Mouse (Mus musculus) midbrain, embryonic 11.5 days (tissue): ENCODE measurements around the gene Bcl11b. TPM values are rescaled to one million over a fixed set of nuclear protein-coding genes. Genes with fewer than 3 reads are reported as not detected.

Source experiments
- ATAC-seq: fragments of 200-750 bp; cut with Nextera tagmentation; 2 replicates; pipeline ENCODE4 v1.8.0; 2017; ENCODE audit warnings: moderate TSS enrichment, moderate library complexity; ENCODE audit not compliant: low FRiP score
- DNase-seq: peaks from one replicate; pipeline ENCODE4 v3.0.0; 2015; ENCODE audit warnings: low spot score; ENCODE audit errors: missing footprints
- H3K27ac ChIP-seq: fragments of 300-500 bp; sonication (generic); 2 replicates; pipeline ENCODE4 v1.5.1; 2014; ENCODE audit warnings: low read depth, low read length
- H3K27me3 ChIP-seq: fragments of 300-500 bp; sonication (generic); 2 replicates; pipeline ENCODE4 v1.6.1; 2014; ENCODE audit warnings: mild to moderate bottlenecking, low read length, moderate library complexity, mixed read lengths; ENCODE audit not compliant: control insufficient read depth, insufficient read depth
- H3K36me3 ChIP-seq: fragments of 300-500 bp; sonication (generic); 2 replicates; pipeline ENCODE4 v1.6.1; 2014; ENCODE audit warnings: mild to moderate bottlenecking, low read length, moderate library complexity, mixed read lengths; ENCODE audit not compliant: control insufficient read depth, insufficient read depth
- H3K4me1 ChIP-seq: fragments of 300-500 bp; sonication (generic); 2 replicates; pipeline ENCODE4 v1.6.1; 2014; ENCODE audit warnings: low read length; ENCODE audit not compliant: control insufficient read depth, insufficient read depth
- H3K4me2 ChIP-seq: fragments of 300-500 bp; sonication (generic); 2 replicates; pipeline ENCODE4 v1.6.1; 2014; ENCODE audit warnings: mild to moderate bottlenecking, moderate library complexity
- H3K4me3 ChIP-seq: fragments of 300-500 bp; sonication (generic); 2 replicates; pipeline ENCODE4 v1.5.1; 2014; ENCODE audit warnings: low read depth, low read length
- H3K9ac ChIP-seq: fragments of 300-500 bp; sonication (generic); 2 replicates; pipeline ENCODE4 v1.6.1; 2014; ENCODE audit warnings: low read length
- H3K9me3 ChIP-seq: fragments of 300-500 bp; sonication (generic); 2 replicates; pipeline ENCODE4 v1.6.1; 2016; ENCODE audit warnings: low read length; ENCODE audit not compliant: control insufficient read depth
- WGBS: fragments of 180-500 bp; shearing (Covaris S2); extraction: QIAGEN DNeasy Blood & Tissue Kit; methylation state at CpG from one replicate; pipeline ENCODE4 v1.1.7; 2014; 5-methylcytosine and 5-hydroxymethylcytosine counted together
- polyA plus RNA-seq: library from polyadenylated mRNA; unstranded; fragments of >200 nt; fragmentation: Nextera tagmentation; extraction: Ambion mirVana; gene quantifications from 2 replicates; pipeline ENCODE4 v1.2.1, GENCODE M21; 2014

Gene Bcl11b
- 4.5 and 6.3 TPM in 2 replicates for polyA plus RNA-seq

- Histone ChIP-seq H3K4me1 (peaks cover 20% of the 10 kb centered on the region), H3K9me3 (no peaks in the 10 kb centered on the region), H3K27ac (peak within 1 kb of the TSS; percentile 92), H3K36me3 (no peaks in the 10 kb centered on the region), H3K4me2 (peak within 1 kb of the TSS; percentile 79), H3K4me3 (peak within 1 kb of the TSS; percentile 94), H3K27me3 (peaks cover 7% of the 10 kb centered on the region), H3K9ac (peak within 1 kb of the TSS; percentile 97)
- ATAC-seq (no peak), DNase-seq (peak; percentile 96)
- under 1% methylated on average over 19 of the region's 19 CpGs for WGBS
Observed at GRCm38 (mm10) chr12:108003483-108003882, at the start of gene Bcl11b. Gene Bcl11b (minus strand): TSS chr12:108003602.

- Histone ChIP-seq H3K9me3 (no peaks in the 10 kb centered on the region), H3K4me2 (no peak overlapping the region), H3K36me3 (no peaks in the 10 kb centered on the region), H3K27me3 (no peaks in the 10 kb centered on the region), H3K9ac (no peak overlapping the region), H3K4me3 (no peak overlapping the region), H3K27ac (no peak overlapping the region), H3K4me1 (no peaks in the 10 kb centered on the region)
- DNase-seq (peak; percentile 60), ATAC-seq (no peak)
- 80% methylated on average over 7 of the region's 7 CpGs for WGBS
Observed at GRCm38 (mm10) chr12:108050996-108051395, 47.6 kb upstream of the Bcl11b start.

GRCm38 (mm10) chr12:108049625-108050024 is 46.2 kb upstream of the Bcl11b start:
- Histone ChIP-seq H3K4me1 (no peaks in the 10 kb centered on the region), H3K9me3 (no peaks in the 10 kb centered on the region), H3K4me3 (no peak overlapping the region), H3K27ac (no peak overlapping the region), H3K9ac (no peak overlapping the region), H3K36me3 (no peaks in the 10 kb centered on the region), H3K27me3 (no peaks in the 10 kb centered on the region), H3K4me2 (no peak overlapping the region)
- 82% methylated on average over 13 of the region's 13 CpGs for WGBS
- no peak for ATAC-seq
- DNase-seq: peak; percentile 78

GRCm38 (mm10) chr12:108042239-108042571 is 38.8 kb upstream of the Bcl11b start:
- WGBS: 83% methylated on average over 3 of the region's 3 CpGs
- Histone ChIP-seq H3K9me3 (no peaks in the 10 kb centered on the region), H3K9ac (no peak overlapping the region), H3K36me3 (no peaks in the 10 kb centered on the region), H3K4me3 (no peak overlapping the region), H3K27ac (no peak overlapping the region), H3K27me3 (no peaks in the 10 kb centered on the region), H3K4me1 (no peaks in the 10 kb centered on the region), H3K4me2 (no peak overlapping the region)
- ATAC-seq (no peak), DNase-seq (peak; percentile 61)

- Histone ChIP-seq H3K9ac (no peak overlapping the region), H3K27me3 (no peaks in the 10 kb centered on the region), H3K9me3 (no peaks in the 10 kb centered on the region), H3K4me3 (no peak overlapping the region), H3K4me1 (no peaks in the 10 kb centered on the region), H3K27ac (no peak overlapping the region), H3K4me2 (no peak overlapping the region), H3K36me3 (no peaks in the 10 kb centered on the region)
- DNase-seq: peak; percentile 98
- peak; percentile 66; the same call in 1 of the 2 replicates for ATAC-seq
- 38% methylated on average over 12 of the region's 12 CpGs for WGBS
Observed at GRCm38 (mm10) chr12:108041571-108042238, 38.3 kb upstream of the Bcl11b start.

- no peaks in the 10 kb centered on the region for H3K27me3 ChIP-seq
- H3K4me3 ChIP-seq: no peak overlapping the region
- no peak overlapping the region for H3K27ac ChIP-seq
- DNase-seq (peak; percentile 14), ATAC-seq (no peak)
- no peaks in the 10 kb centered on the region for H3K9me3 ChIP-seq
- WGBS: 73% methylated on average over 6 of the region's 6 CpGs
- H3K36me3 ChIP-seq: no peaks in the 10 kb centered on the region
- no peak overlapping the region for H3K9ac ChIP-seq
- H3K4me1 ChIP-seq: no peaks in the 10 kb centered on the region
- no peak overlapping the region for H3K4me2 ChIP-seq
Observed at GRCm38 (mm10) chr12:108037446-108037845, 34.0 kb upstream of the Bcl11b start.

- DNase-seq: no peak
- no peak overlapping the region for H3K27ac ChIP-seq
- no peaks in the 10 kb centered on the region for H3K27me3 ChIP-seq
- no peak overlapping the region for H3K4me2 ChIP-seq
- no peaks in the 10 kb centered on the region for H3K36me3 ChIP-seq
- H3K9ac ChIP-seq: no peak overlapping the region
- ATAC-seq: no peak
- no peaks in the 10 kb centered on the region for H3K4me1 ChIP-seq
- no peaks in the 10 kb centered on the region for H3K9me3 ChIP-seq
- WGBS: 85% methylated on average over 12 of the region's 13 CpGs
- no peak overlapping the region for H3K4me3 ChIP-seq
Observed at GRCm38 (mm10) chr12:108035412-108036078, 32.1 kb upstream of the Bcl11b start.

GRCm38 (mm10) chr12:108022835-108023615 is 19.6 kb upstream of the Bcl11b start:
- H3K27ac ChIP-seq: no peak overlapping the region
- H3K4me1 ChIP-seq: no peaks in the 10 kb centered on the region
- no peak for ATAC-seq
- no peak overlapping the region for H3K4me2 ChIP-seq
- H3K4me3 ChIP-seq: no peak overlapping the region
- no peaks in the 10 kb centered on the region for H3K9me3 ChIP-seq
- no peaks in the 10 kb centered on the region for H3K36me3 ChIP-seq
- no peak for DNase-seq
- no peak overlapping the region for H3K9ac ChIP-seq
- 81% methylated on average over 15 of the region's 15 CpGs for WGBS
- no peaks in the 10 kb centered on the region for H3K27me3 ChIP-seq

- peaks cover 2% of the 10 kb centered on the region; the same call in 1 of the 2 replicates for H3K27me3 ChIP-seq
- no peak overlapping the region for H3K27ac ChIP-seq
- ATAC-seq (no peak), DNase-seq (no peak)
- no peaks in the 10 kb centered on the region for H3K36me3 ChIP-seq
- 92% methylated on average over 12 of the region's 12 CpGs for WGBS
- H3K9ac ChIP-seq: no peak overlapping the region
- H3K4me3 ChIP-seq: no peak overlapping the region
- H3K9me3 ChIP-seq: no peaks in the 10 kb centered on the region
- H3K4me1 ChIP-seq: no peaks in the 10 kb centered on the region
- H3K4me2 ChIP-seq: no peak overlapping the region
Observed at GRCm38 (mm10) chr12:108012003-108012402, 8.6 kb upstream of the Bcl11b start.
